Mouse (Mus musculus) stomach, embryonic 15.5 days (tissue): ENCODE measurements around the gene Cyp2j13. TPM values are rescaled to one million over a fixed set of nuclear protein-coding genes. Genes with fewer than 3 reads are reported as not detected.

Source experiments
- polyA plus RNA-seq: library from polyadenylated mRNA; unstranded; fragments of >200 nt; fragmentation: Nextera tagmentation; extraction: Ambion mirVana; gene quantifications from 2 replicates; pipeline ENCODE4 v1.2.1, GENCODE M21; 2015

Cyp2j13 gene
- polyA plus RNA-seq, 1 experiment from 2014 or later: not detected

Other genes starting within 250 kb of the Cyp2j13 start
- 24.7 and 31.7 TPM in 2 replicates for gene Hook1, start 110.3 kb downstream of the Cyp2j13 start, polyA plus RNA-seq
- gene Cyp2j12, start 63.6 kb upstream of the Cyp2j13 start, polyA plus RNA-seq: not detected in 2 replicates
- gene Cyp2j7, start 159.1 kb upstream of the Cyp2j13 start, polyA plus RNA-seq: not detected in 2 replicates